Mouse (Mus musculus) testis, adult 2 months (tissue): ENCODE measurements at regions not wholly inside any gene's neighbourhood (a gene's known extent, or its start where the extent isn't known, plus 50 kb on each side); places are given as distances from the start of the nearest gene placed in this dataset.

Experiments
- H3K27ac ChIP-seq: fragments of 200-500 bp; 2 replicates; pipeline ENCODE4 v1.5.1; 2012; ENCODE audit warnings: low read depth, low read length; ENCODE audit not compliant: control insufficient read depth, insufficient read depth
- H3K27me3 ChIP-seq: fragments of 200-500 bp; 2 replicates; pipeline ENCODE4 v1.6.1; 2012; ENCODE audit warnings: mild to moderate bottlenecking, low read length, moderate library complexity; ENCODE audit not compliant: control insufficient read depth, insufficient read depth
- H3K36me3 ChIP-seq: fragments of 200-500 bp; 2 replicates; pipeline ENCODE4 v1.6.1; 2012; ENCODE audit warnings: mild to moderate bottlenecking, low read length; ENCODE audit not compliant: control insufficient read depth, insufficient read depth
- H3K4me1 ChIP-seq: fragments of 200-500 bp; 2 replicates; pipeline ENCODE4 v1.6.1; 2012; ENCODE audit warnings: low read length; ENCODE audit not compliant: control insufficient read depth, insufficient read depth
- H3K4me3 ChIP-seq: fragments of 200-500 bp; 2 replicates; pipeline ENCODE4 v1.5.1; 2012; ENCODE audit warnings: low read depth, mild to moderate bottlenecking, low read length, moderate library complexity, mixed read lengths; ENCODE audit not compliant: control insufficient read depth
- CTCF ChIP-seq: fragments of 200-500 bp; IDR thresholded peaks from 2 replicates; pipeline ENCODE4 v1.5.1; 2012; ENCODE audit warnings: low read depth, mild to moderate bottlenecking, inconsistent platforms, low read length, moderate library complexity; ENCODE audit not compliant: control insufficient read depth, insufficient read depth, insufficient replicate concordance
- POLR2A ChIP-seq: fragments of 200-500 bp; IDR thresholded peaks from 2 replicates; pipeline ENCODE4 v1.6.1; 2012; ENCODE audit warnings: low read depth, mild to moderate bottlenecking, inconsistent platforms, low read length, moderate library complexity; ENCODE audit not compliant: control insufficient read depth

- H3K27me3 ChIP-seq: no peaks in the 10 kb centered on the region
- TF ChIP-seq CTCF: no peak
- no peak for TF ChIP-seq POLR2A
- H3K36me3 ChIP-seq: no peaks in the 10 kb centered on the region
- H3K4me1 ChIP-seq: no peaks in the 10 kb centered on the region
- no peak overlapping the region for H3K4me3 ChIP-seq
- no peak overlapping the region for H3K27ac ChIP-seq
Measured at GRCm38 (mm10) chr16:46669590-46669989, 171.3 kb upstream of the Nectin3 start.

GRCm38 (mm10) chr16:46665566-46665965 is 167.2 kb upstream of the Nectin3 start:
- TF ChIP-seq CTCF (no peak), POLR2A (no peak)
- no peaks in the 10 kb centered on the region for H3K4me1 ChIP-seq

GRCm38 (mm10) chr16:46663008-46663407 is 164.7 kb upstream of the Nectin3 start:
- H3K4me3 ChIP-seq: no peak overlapping the region
- no peaks in the 10 kb centered on the region for H3K27me3 ChIP-seq
- H3K36me3 ChIP-seq: no peaks in the 10 kb centered on the region
- TF ChIP-seq POLR2A: no peak
- no peak for TF ChIP-seq CTCF
- H3K27ac ChIP-seq: no peak overlapping the region
- no peaks in the 10 kb centered on the region for H3K4me1 ChIP-seq

More at GRCm38 (mm10) chr16:46665566-46665965, 167.2 kb upstream of the Nectin3 start:
- no peaks in the 10 kb centered on the region for H3K36me3 ChIP-seq
- no peaks in the 10 kb centered on the region for H3K27me3 ChIP-seq
- no peak overlapping the region for H3K27ac ChIP-seq
- no peak overlapping the region for H3K4me3 ChIP-seq

- Histone ChIP-seq H3K27me3 (no peaks in the 10 kb centered on the region), H3K4me3 (no peak overlapping the region), H3K36me3 (no peaks in the 10 kb centered on the region), H3K4me1 (no peaks in the 10 kb centered on the region), H3K27ac (no peak overlapping the region)
- no peak for TF ChIP-seq POLR2A
- no peak for TF ChIP-seq CTCF
Measured at GRCm38 (mm10) chr16:46655041-46655440, 156.7 kb upstream of the Nectin3 start.

- H3K27ac ChIP-seq: no peak overlapping the region
- TF ChIP-seq CTCF (no peak), POLR2A (no peak)
- no peaks in the 10 kb centered on the region for H3K36me3 ChIP-seq
- H3K4me3 ChIP-seq: no peak overlapping the region
- H3K27me3 ChIP-seq: no peaks in the 10 kb centered on the region
- H3K4me1 ChIP-seq: no peaks in the 10 kb centered on the region
Measured at GRCm38 (mm10) chr16:46625807-46626206, 127.5 kb upstream of the Nectin3 start.

- no peak overlapping the region for H3K4me3 ChIP-seq
- no peak for TF ChIP-seq POLR2A
- TF ChIP-seq CTCF: no peak
- H3K4me1 ChIP-seq: no peaks in the 10 kb centered on the region
- H3K27me3 ChIP-seq: no peaks in the 10 kb centered on the region
- no peaks in the 10 kb centered on the region for H3K36me3 ChIP-seq
- no peak overlapping the region for H3K27ac ChIP-seq
Measured at GRCm38 (mm10) chr16:46623246-46623645, 124.9 kb upstream of the Nectin3 start.

- Histone ChIP-seq H3K4me1 (no peaks in the 10 kb centered on the region), H3K36me3 (no peaks in the 10 kb centered on the region), H3K27me3 (no peaks in the 10 kb centered on the region), H3K27ac (no peak overlapping the region), H3K4me3 (no peak overlapping the region)
- TF ChIP-seq POLR2A: no peak
- TF ChIP-seq CTCF: no peak
Measured at GRCm38 (mm10) chr16:46619871-46620270, 121.5 kb upstream of the Nectin3 start.
